Mouse (Mus musculus) embryonic facial prominence, embryonic 12.5 days (tissue): Measurements from ENCODE around the gene Heatr4. TPM values are rescaled to one million over a fixed set of nuclear protein-coding genes. Genes with fewer than 3 reads are reported as not detected.
"Not testable (repeated sequence)": the region's sequence is repeated elsewhere in the genome, so short reads cannot be mapped to it uniquely, and the experiment has no call there.

ENCODE experiments used
- ATAC-seq: fragments of 200-750 bp; cut with Nextera tagmentation; 2 replicates; pipeline ENCODE4 v1.8.0; 2017; ENCODE audit not compliant: insufficient number of reproducible peaks, insufficient read depth, low FRiP score, low TSS enrichment
- H3K27ac ChIP-seq: fragments of 300-500 bp; sonication (generic); 2 replicates; pipeline ENCODE4 v1.5.1; 2016; ENCODE audit warnings: mild to moderate bottlenecking
- H3K27me3 ChIP-seq: fragments of 300-500 bp; sonication (generic); 2 replicates; pipeline ENCODE4 v1.6.1; 2016; ENCODE audit warnings: mild to moderate bottlenecking, moderate library complexity
- H3K36me3 ChIP-seq: fragments of 300-500 bp; sonication (generic); 2 replicates; pipeline ENCODE4 v1.6.1; 2016; ENCODE audit warnings: mild to moderate bottlenecking
- H3K4me1 ChIP-seq: fragments of 300-500 bp; sonication (generic); 2 replicates; pipeline ENCODE4 v1.6.1; 2016
- H3K4me2 ChIP-seq: fragments of 300-500 bp; sonication (generic); replicated peaks from 2 replicates; pipeline ENCODE4 v1.6.1; 2016; ENCODE audit warnings: mild to moderate bottlenecking, moderate library complexity
- H3K4me3 ChIP-seq: fragments of 300-500 bp; sonication (generic); 2 replicates; pipeline ENCODE4 v1.5.1; 2016; ENCODE audit warnings: mild to moderate bottlenecking
- H3K9ac ChIP-seq: fragments of 300-500 bp; sonication (generic); 2 replicates; pipeline ENCODE4 v1.6.1; 2016; ENCODE audit warnings: mild to moderate bottlenecking, moderate library complexity
- H3K9me3 ChIP-seq: fragments of 300-500 bp; sonication (generic); 2 replicates; pipeline ENCODE4 v1.6.1; 2016; ENCODE audit warnings: mild to moderate bottlenecking, moderate library complexity
- WGBS: fragments of 180-500 bp; shearing (Covaris S2); methylation state at CpG from one replicate; pipeline ENCODE4 v1.1.7; 2016; 5-methylcytosine and 5-hydroxymethylcytosine counted together
- polyA plus RNA-seq: library from polyadenylated mRNA; unstranded; fragments of >200 nt; fragmentation: Nextera tagmentation; extraction: Ambion mirVana; gene quantifications from 2 replicates; pipeline ENCODE4 v1.2.1, GENCODE M21; 2016

The Heatr4 gene
- polyA plus RNA-seq: not detected in 2 replicates

- Histone ChIP-seq H3K4me1 (0 out of 2 replicates have a peak, but pooled peaks cover 3% of the 10 kb centered on the region), H3K9ac (no peak within 1 kb of the TSS), H3K36me3 (no peaks in the 10 kb centered on the region), H3K27ac (no peak within 1 kb of the TSS), H3K4me3 (no peak within 1 kb of the TSS), H3K4me2 (no peak within 1 kb of the TSS), H3K9me3 (no peaks in the 10 kb centered on the region), H3K27me3 (no peaks in the 10 kb centered on the region)
- no peak for ATAC-seq
- 69% methylated on average over 4 of the region's 4 CpGs for WGBS
Measured at GRCm38 (mm10) chr12:83984752-83985151, at the start of gene Heatr4. Gene Heatr4 (minus strand): TSS chr12:83984852.

- H3K4me2 ChIP-seq: no peak overlapping the region
- H3K36me3 ChIP-seq: no peaks in the 10 kb centered on the region
- 66% methylated on average over 4 of the region's 4 CpGs for WGBS
- H3K9me3 ChIP-seq: no peaks in the 10 kb centered on the region
- no peak overlapping the region for H3K27ac ChIP-seq
- no peaks in the 10 kb centered on the region for H3K27me3 ChIP-seq
- no peaks in the 10 kb centered on the region for H3K4me1 ChIP-seq
- H3K4me3 ChIP-seq: no peak overlapping the region
- no peak overlapping the region for H3K9ac ChIP-seq
- no peak for ATAC-seq
Measured at GRCm38 (mm10) chr12:84034108-84034507, 49.5 kb upstream of the Heatr4 start.

GRCm38 (mm10) chr12:84033302-84033701, 48.6 kb upstream of the Heatr4 start:
- WGBS: 86% methylated on average over 2 of the region's 2 CpGs
- H3K9ac ChIP-seq, H3K4me1 ChIP-seq, H3K36me3 ChIP-seq, H3K27me3 ChIP-seq, H3K4me2 ChIP-seq, H3K4me3 ChIP-seq, H3K27ac ChIP-seq, H3K9me3 ChIP-seq, ATAC-seq: not testable (repeated sequence)

- H3K9ac ChIP-seq: no peak overlapping the region
- 88% methylated on average over 4 of the region's 4 CpGs for WGBS
- H3K27me3 ChIP-seq: no peaks in the 10 kb centered on the region
- no peak overlapping the region for H3K27ac ChIP-seq
- no peaks in the 10 kb centered on the region for H3K9me3 ChIP-seq
- H3K4me3 ChIP-seq: no peak overlapping the region
- no peak overlapping the region for H3K4me2 ChIP-seq
- H3K36me3 ChIP-seq: no peaks in the 10 kb centered on the region
- no peaks in the 10 kb centered on the region for H3K4me1 ChIP-seq
- ATAC-seq: no peak
Measured at GRCm38 (mm10) chr12:84032854-84033253, 48.2 kb upstream of the Heatr4 start.

- Histone ChIP-seq H3K9ac (no peak overlapping the region), H3K9me3 (no peaks in the 10 kb centered on the region), H3K4me1 (no peaks in the 10 kb centered on the region), H3K27ac (no peak overlapping the region), H3K4me2 (no peak overlapping the region), H3K4me3 (no peak overlapping the region), H3K27me3 (no peaks in the 10 kb centered on the region), H3K36me3 (no peaks in the 10 kb centered on the region)
- ATAC-seq: no peak; the same call in 1 of the 2 replicates
- WGBS: 73% methylated on average over 4 of the region's 4 CpGs
Measured at GRCm38 (mm10) chr12:84030659-84031332, 46.1 kb upstream of the Heatr4 start.

GRCm38 (mm10) chr12:84029043-84029442, 44.4 kb upstream of the Heatr4 start:
- not testable (repeated sequence) for H3K9ac ChIP-seq, H3K27me3 ChIP-seq, ATAC-seq, H3K9me3 ChIP-seq, H3K36me3 ChIP-seq, H3K27ac ChIP-seq, H3K4me2 ChIP-seq, H3K4me3 ChIP-seq, H3K4me1 ChIP-seq
- 87% methylated on average over 1 of the region's 1 CpGs for WGBS

GRCm38 (mm10) chr12:84028328-84028727, 43.7 kb upstream of the Heatr4 start:
- 51% methylated on average over 3 of the region's 3 CpGs for WGBS
- not testable (repeated sequence) for ATAC-seq

GRCm38 (mm10) chr12:84025888-84026287, 41.2 kb upstream of the Heatr4 start:
- Histone ChIP-seq H3K36me3 (no peaks in the 10 kb centered on the region), H3K27ac (no peak overlapping the region), H3K4me1 (no peaks in the 10 kb centered on the region), H3K9me3 (no peaks in the 10 kb centered on the region), H3K27me3 (no peaks in the 10 kb centered on the region), H3K4me2 (no peak overlapping the region), H3K9ac (no peak overlapping the region), H3K4me3 (no peak overlapping the region)
- ATAC-seq: no peak
- 84% methylated on average over 7 of the region's 7 CpGs for WGBS

More at GRCm38 (mm10) chr12:84028328-84028727, 43.7 kb upstream of the Heatr4 start:
- H3K27me3 ChIP-seq, H3K4me1 ChIP-seq, H3K4me2 ChIP-seq, H3K9ac ChIP-seq, H3K27ac ChIP-seq, H3K4me3 ChIP-seq, H3K9me3 ChIP-seq, H3K36me3 ChIP-seq: not testable (repeated sequence)

- H3K27ac ChIP-seq: no peak overlapping the region
- no peaks in the 10 kb centered on the region for H3K4me1 ChIP-seq
- no peak for ATAC-seq
- H3K4me2 ChIP-seq: no peak overlapping the region
- no peaks in the 10 kb centered on the region for H3K9me3 ChIP-seq
- 75% methylated on average over 9 of the region's 9 CpGs for WGBS
- H3K4me3 ChIP-seq: no peak overlapping the region
- no peak overlapping the region for H3K9ac ChIP-seq
- no peaks in the 10 kb centered on the region for H3K36me3 ChIP-seq
- H3K27me3 ChIP-seq: no peaks in the 10 kb centered on the region
Measured at GRCm38 (mm10) chr12:84023052-84023745, 38.5 kb upstream of the Heatr4 start.

- not testable (repeated sequence) for H3K27ac ChIP-seq, H3K4me2 ChIP-seq, H3K4me3 ChIP-seq, H3K9me3 ChIP-seq, H3K27me3 ChIP-seq, H3K36me3 ChIP-seq, ATAC-seq, H3K9ac ChIP-seq, H3K4me1 ChIP-seq
- 92% methylated on average over 4 of the region's 4 CpGs for WGBS
Measured at GRCm38 (mm10) chr12:84022266-84022665, 37.6 kb upstream of the Heatr4 start.

GRCm38 (mm10) chr12:84020528-84020927, 35.9 kb upstream of the Heatr4 start:
- 59% methylated on average over 7 of the region's 7 CpGs for WGBS
- not testable (repeated sequence) for H3K4me1 ChIP-seq, H3K36me3 ChIP-seq, H3K27me3 ChIP-seq, H3K9ac ChIP-seq, ATAC-seq, H3K27ac ChIP-seq, H3K9me3 ChIP-seq, H3K4me2 ChIP-seq, H3K4me3 ChIP-seq

GRCm38 (mm10) chr12:84013701-84014100, 29.0 kb upstream of the Heatr4 start:
- Histone ChIP-seq H3K4me1 (peaks cover 18% of the 10 kb centered on the region), H3K4me2 (no peak overlapping the region), H3K9me3 (no peaks in the 10 kb centered on the region), H3K9ac (no peak overlapping the region), H3K4me3 (no peak overlapping the region), H3K36me3 (peaks cover 8% of the 10 kb centered on the region; the same call in 1 of the 2 replicates), H3K27ac (no peak overlapping the region), H3K27me3 (no peaks in the 10 kb centered on the region)
- ATAC-seq: no peak
- 93% methylated on average over 7 of the region's 7 CpGs for WGBS
